Mouse (Mus musculus): ENCODE results near the gene Zc3h4.

DNA sequence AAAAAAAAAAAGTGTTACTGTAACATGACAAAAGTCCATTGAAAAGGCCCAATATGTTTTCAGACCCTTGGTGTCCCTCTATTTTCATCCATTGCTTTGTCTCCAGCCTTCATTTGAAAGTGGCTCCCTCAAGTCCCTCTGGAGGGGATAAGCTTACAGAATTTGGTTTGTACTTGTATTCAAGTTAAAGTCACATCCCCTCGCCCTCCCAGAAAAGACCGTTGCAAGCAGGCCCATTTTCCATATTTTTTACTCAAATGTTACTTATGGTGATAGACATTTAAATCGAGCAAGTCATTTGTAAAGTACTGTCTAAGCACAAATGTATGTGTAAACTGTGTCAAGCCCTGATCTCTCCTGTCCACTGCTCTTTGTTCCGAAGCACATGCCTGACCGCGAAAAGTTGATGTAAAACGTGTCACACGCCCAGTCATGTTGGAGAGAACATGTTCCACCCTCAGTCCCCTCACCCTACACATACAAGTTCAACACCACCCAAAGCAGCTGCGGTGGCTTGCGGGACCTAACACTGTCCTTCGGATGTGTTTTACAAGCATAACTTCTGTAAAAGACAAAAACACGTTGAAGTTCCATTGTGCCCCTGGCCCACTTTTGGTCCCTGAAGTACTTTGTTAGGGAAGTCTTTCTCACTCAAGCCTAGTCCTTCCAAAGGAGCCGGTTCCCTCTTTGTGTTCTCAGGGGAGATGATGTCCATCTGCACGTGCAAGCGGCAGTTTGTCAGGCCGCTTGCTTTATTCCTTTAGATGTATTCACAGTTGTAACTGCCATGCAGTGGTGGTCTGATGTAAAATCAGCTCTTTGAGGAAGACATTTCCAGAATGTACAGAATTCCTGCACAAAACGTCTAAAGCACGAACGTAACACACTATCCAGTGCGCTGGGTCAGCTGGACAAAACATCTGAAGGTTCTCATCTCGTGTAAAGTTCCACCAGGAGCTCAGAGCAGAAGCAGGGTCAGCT is 2.5 kb downstream of the Zc3h4 start:
- no peak for TF ChIP-seq CTCF (IDR thresholded peaks at IDR 0.05; ENCODE audit: extremely low read depth, insufficient read depth, low read length)
- no peak for TF ChIP-seq POLR2A (IDR thresholded peaks at IDR 0.05; ENCODE audit: extremely low read depth, insufficient read depth, low read length)

Data from cortical plate, adult 2 months (tissue).